Mouse (Mus musculus) CH12.LX (cell line): ENCODE measurements around the gene Numa1. TPM values are rescaled to one million over a fixed set of nuclear protein-coding genes. Genes with fewer than 3 reads are reported as not detected.

Source experiments
- DNase-seq: peaks from one replicate; pipeline ENCODE4 v3.0.0-alpha.2; 2013; ENCODE audit errors: extremely low read depth
- H3K27ac ChIP-seq: 2 replicates; pipeline ENCODE4 v1.5.1; 2012; ENCODE audit warnings: low read depth, mild to moderate bottlenecking, control low read depth, moderate library complexity; ENCODE audit not compliant: insufficient read depth
- H3K27me3 ChIP-seq: replicated peaks from 2 replicates; pipeline ENCODE3; 2012; ENCODE audit warnings: inconsistent platforms
- H3K36me3 ChIP-seq, 2 experiments: replicated peaks in 1 of 2; 2 replicates each; pipeline versions ENCODE3 to v1.6.1; 2012; ENCODE audit warnings: inconsistent platforms in 1 of 2, low read length in 1 of 2, mild to moderate bottlenecking in 1 of 2, mixed read lengths in 1 of 2, moderate library complexity in 1 of 2; ENCODE audit not compliant: control insufficient read depth in 1 of 2, insufficient read depth in 1 of 2
- H3K4me1 ChIP-seq, 2 experiments: 2 replicates each; pipeline ENCODE4 v1.6.1; 2012; ENCODE audit warnings: inconsistent platforms in 1 of 2, moderate library complexity in 1 of 2; ENCODE audit not compliant: insufficient read depth in 2 of 2, control insufficient read depth in 1 of 2
- H3K4me2 ChIP-seq: 2 replicates; pipeline ENCODE4 v1.6.1; 2012; ENCODE audit warnings: low read depth, mild to moderate bottlenecking, control low read depth; ENCODE audit not compliant: poor library complexity, insufficient read depth, severe bottlenecking
- H3K4me3 ChIP-seq, 3 experiments: fragments of 150-350 bp in 1 of 3; sonication (generic) in 1 of 3; replicated peaks in 1 of 3; 2 replicates each; pipeline versions ENCODE3 to v1.5.1; 2011 to 2012; ENCODE audit warnings: low read depth in 2 of 3, low read length in 2 of 3, mild to moderate bottlenecking in 2 of 3, moderate library complexity in 2 of 3, control low read depth in 1 of 3, improper control_type of control experiment in 1 of 3, inconsistent platforms in 1 of 3, mixed read lengths in 1 of 3; ENCODE audit not compliant: poor library complexity in 1 of 3
- H3K79me2 ChIP-seq: replicated peaks from 2 replicates; pipeline ENCODE4 v1.6.1; 2012; ENCODE audit warnings: mild to moderate bottlenecking, moderate library complexity; ENCODE audit not compliant: control insufficient read depth, poor library complexity, insufficient read depth, severe bottlenecking; ENCODE audit errors: extremely low read depth
- H3K9ac ChIP-seq: 2 replicates; pipeline ENCODE4 v1.6.1; 2012; ENCODE audit warnings: low read depth, mild to moderate bottlenecking, control low read depth, moderate library complexity; ENCODE audit not compliant: insufficient read depth
- H3K9me3 ChIP-seq: replicated peaks from 2 replicates; pipeline ENCODE3; 2012; ENCODE audit warnings: low read length, inconsistent platforms, mixed read lengths
- CTCF ChIP-seq, 2 experiments: IDR thresholded peaks in 1 of 2; conservative IDR thresholded peaks in 1 of 2; 2 replicates each; pipeline ENCODE4 v1.5.1; 2011 to 2012; ENCODE audit warnings: low read depth in 2 of 2, low read length in 2 of 2, improper control_type of control experiment in 1 of 2, inconsistent platforms in 1 of 2, mild to moderate bottlenecking in 1 of 2, moderate library complexity in 1 of 2
- E2F4 ChIP-seq: IDR thresholded peaks from 2 replicates; pipeline ENCODE4 v1.6.1; 2011; ENCODE audit warnings: low read depth, low read length, improper control_type of control experiment; ENCODE audit not compliant: insufficient replicate concordance
- ETS1 ChIP-seq: conservative IDR thresholded peaks from 2 replicates; pipeline ENCODE4 v1.6.1; 2012; ENCODE audit warnings: low read depth, mild to moderate bottlenecking, inconsistent platforms, low read length, improper control_type of control experiment, moderate library complexity
- GABPA ChIP-seq: IDR thresholded peaks from 2 replicates; pipeline ENCODE4 v1.6.1; 2012; ENCODE audit warnings: low read depth, low read length, improper control_type of control experiment, inconsistent platforms; ENCODE audit not compliant: insufficient replicate concordance
- HCFC1 ChIP-seq: IDR thresholded peaks from 2 replicates; pipeline ENCODE4 v1.6.1; 2012; ENCODE audit warnings: low read depth, mild to moderate bottlenecking, inconsistent platforms, low read length, improper control_type of control experiment
- IRF4 ChIP-seq: IDR thresholded peaks from 2 replicates; pipeline ENCODE4 v1.6.1; 2014; ENCODE audit warnings: low read depth, mild to moderate bottlenecking, inconsistent platforms, low read length, improper control_type of control experiment
- JUND ChIP-seq: conservative IDR thresholded peaks from 2 replicates; pipeline ENCODE4 v1.6.1; 2011; ENCODE audit warnings: low read depth, low read length, improper control_type of control experiment
- KAT2A ChIP-seq: IDR thresholded peaks from 2 replicates; pipeline ENCODE4 v1.6.1; 2012; ENCODE audit warnings: low read length, improper control_type of control experiment, inconsistent platforms; ENCODE audit not compliant: insufficient replicate concordance
- MAFK ChIP-seq: IDR thresholded peaks from 2 replicates; pipeline ENCODE4 v1.6.1; 2011; ENCODE audit warnings: low read length, improper control_type of control experiment; ENCODE audit not compliant: insufficient replicate concordance
- MAX ChIP-seq: IDR thresholded peaks from 2 replicates; pipeline ENCODE4 v1.6.1; 2011; ENCODE audit warnings: low read length, improper control_type of control experiment
- MAZ ChIP-seq: IDR thresholded peaks from 2 replicates; pipeline ENCODE4 v1.6.1; 2012; ENCODE audit warnings: low read depth, mild to moderate bottlenecking, inconsistent platforms, low read length, improper control_type of control experiment, moderate library complexity
- NRF1 ChIP-seq: IDR thresholded peaks from 2 replicates; pipeline ENCODE4 v1.6.1; 2014; ENCODE audit warnings: low read depth, mild to moderate bottlenecking, inconsistent platforms, low read length, improper control_type of control experiment, moderate library complexity
- PAX5 ChIP-seq: IDR thresholded peaks from 2 replicates; pipeline ENCODE4 v1.6.1; 2012; ENCODE audit warnings: low read length, inconsistent platforms, mixed read lengths
- RAD21 ChIP-seq: IDR thresholded peaks from 2 replicates; pipeline ENCODE4 v1.6.1; 2011; ENCODE audit warnings: low read depth, mild to moderate bottlenecking, low read length, improper control_type of control experiment, moderate library complexity
- SIN3A ChIP-seq: IDR thresholded peaks from 2 replicates; pipeline ENCODE4 v1.6.1; 2012; ENCODE audit warnings: low read length, improper control_type of control experiment, inconsistent platforms
- SMC3 ChIP-seq: IDR thresholded peaks from 2 replicates; pipeline ENCODE4 v1.6.1; 2011; ENCODE audit warnings: low read depth, low read length, improper control_type of control experiment
- TBP ChIP-seq: conservative IDR thresholded peaks from 2 replicates; pipeline ENCODE4 v1.6.1; 2011; ENCODE audit warnings: low read depth, low read length, improper control_type of control experiment
- TCF12 ChIP-seq: IDR thresholded peaks from 2 replicates; pipeline ENCODE4 v1.6.1; 2014; ENCODE audit warnings: low read depth, mild to moderate bottlenecking, inconsistent platforms, low read length, improper control_type of control experiment
- UBTF ChIP-seq: IDR thresholded peaks from 2 replicates; pipeline ENCODE4 v1.6.1; 2012; ENCODE audit warnings: low read depth, mild to moderate bottlenecking, inconsistent platforms, low read length, improper control_type of control experiment, moderate library complexity
- USF1 ChIP-seq: IDR thresholded peaks from 2 replicates; pipeline ENCODE4 v1.6.1; 2014; ENCODE audit warnings: low read depth, mild to moderate bottlenecking, inconsistent platforms, low read length, improper control_type of control experiment
- USF2 ChIP-seq: conservative IDR thresholded peaks from 2 replicates; pipeline ENCODE4 v1.6.1; 2011; ENCODE audit warnings: low read depth, low read length, improper control_type of control experiment
- ZKSCAN1 ChIP-seq: IDR thresholded peaks from 2 replicates; pipeline ENCODE4 v1.6.1; 2012; ENCODE audit warnings: low read depth, inconsistent platforms, low read length, improper control_type of control experiment, borderline replicate concordance
- ZNF384 ChIP-seq: IDR thresholded peaks from 2 replicates; pipeline ENCODE4 v1.6.1; 2012; ENCODE audit warnings: low read depth, low read length, improper control_type of control experiment, inconsistent platforms
- dilution Hi-C: fragments of 300-500 bp; cut with MboI; formaldehyde crosslinking; loops from 2 replicates; pipeline ENCODE4 v1.14.3; 2020; ENCODE audit warnings: low sequenced_read_pairs; ENCODE audit not compliant: extremely low pct_unique_long_range_greater_than_20kb, extremely low pct_ligation_motif_present
- in situ Hi-C: fragments of 300-500 bp; cut with MboI; formaldehyde crosslinking; loops from 3 replicates; pipeline ENCODE4 v1.14.3; 2019; ENCODE audit warnings: low sequenced_read_pairs, low pct_ligation_motif_present, low pct_unique_long_range_greater_than_20kb, mixed read lengths
- polyA plus RNA-seq: library from polyadenylated mRNA; unstranded; fragments of >175 nt; gene quantifications from 2 replicates; pipeline ENCODE4 v1.2.1, GENCODE M21; 2012; ENCODE audit warnings: low read depth; ENCODE audit not compliant: insufficient read length
- total RNA-seq, 2 experiments: library from RNA; depleted of rRNA; stranded (reverse); fragments of 300-350 nt in 1 of 2; fragments of >200 nt in 1 of 2; gene quantifications; 2 replicates each; pipeline ENCODE4 v1.2.3; 2012 to 2014

Gene Numa1
- total and polyA plus RNA-seq, 3 experiments, result 38.0 to 75.7 (median 57.6) TPM

DNA sequence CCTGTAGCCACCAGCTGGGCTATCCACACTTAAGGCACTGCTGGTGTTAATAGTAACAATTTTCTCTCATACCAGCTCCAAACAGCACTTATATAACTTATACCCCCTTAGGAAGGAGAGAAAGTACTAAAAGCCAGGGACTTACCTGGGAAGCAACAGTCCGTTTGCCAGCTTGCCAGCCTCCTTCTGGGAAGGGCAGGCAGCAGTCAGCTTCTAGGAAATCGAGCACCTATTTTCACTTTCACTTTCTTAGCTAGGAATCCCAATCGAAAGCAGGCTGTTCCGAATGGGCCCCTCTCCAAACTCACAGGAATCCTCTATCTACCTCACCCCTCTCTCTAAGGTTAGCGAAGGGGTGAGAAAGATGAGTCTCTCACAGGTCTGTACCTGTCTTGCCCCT, 83.5 kb downstream of the Numa1 start:
- Histone ChIP-seq H3K4me2 (no peak overlapping the region), H3K4me1 (peaks cover 6 to 23% of the 10 kb centered on the region in 2 experiments; a peak in 3 of 4 replicates), H3K27me3 (no peaks in the 10 kb centered on the region), H3K27ac (no peak overlapping the region), H3K36me3 (peaks cover 57 to 93% of the 10 kb centered on the region in 2 experiments), H3K79me2 (no peaks in the 10 kb centered on the region), H3K9ac (no peak overlapping the region), H3K4me3 (no peak overlapping the region), H3K9me3 (no peaks in the 10 kb centered on the region)
- in situ Hi-C loops, result no loop called here
- dilution Hi-C loops, result no loop called here
- DNase-seq, result no peak
- TF ChIP-seq MAX, result no peak
- TF ChIP-seq ETS1, result no peak
- TF ChIP-seq KAT2A, result no peak
- TF ChIP-seq USF1, result no peak
- TF ChIP-seq RAD21, result no peak
- TF ChIP-seq UBTF, result no peak
- no peak for TF ChIP-seq SMC3
- no peak for TF ChIP-seq ZKSCAN1
- no peak for TF ChIP-seq JUND
- no peak for TF ChIP-seq MAFK
- TF ChIP-seq USF2, result no peak
- no peak for TF ChIP-seq E2F4
- no peak for TF ChIP-seq IRF4
- TF ChIP-seq CTCF (conservative IDR thresholded peaks at IDR 0.05 in 1 of 2, IDR thresholded peaks at IDR 0.05 in 1 of 2; ENCODE audit: low read depth in 2 of 2, low read length in 2 of 2), result no peak
- TF ChIP-seq GABPA, result no peak
- TF ChIP-seq MAZ, result no peak
- no peak for TF ChIP-seq TCF12
- no peak for TF ChIP-seq NRF1

DNA sequence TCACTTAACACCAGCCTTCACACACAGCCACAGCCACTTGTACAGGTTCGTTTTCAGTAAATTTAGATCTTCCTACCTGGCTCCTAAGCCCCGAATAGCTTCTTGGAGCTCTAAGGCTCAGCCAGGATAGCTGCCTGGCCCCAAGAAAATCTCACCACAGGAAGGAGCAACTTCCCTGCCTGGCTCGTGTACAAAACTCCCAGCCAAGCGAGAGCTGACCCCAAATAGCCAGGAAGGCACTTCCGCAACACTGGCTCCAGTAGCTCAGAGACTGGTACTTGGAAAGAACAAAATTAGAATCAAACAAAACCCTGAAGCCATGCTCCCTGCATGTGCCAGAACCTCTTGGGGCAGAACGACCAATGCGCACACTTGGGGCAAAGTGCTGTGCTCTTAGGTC, 84.1 kb downstream of the Numa1 start:
- no peak overlapping the region for H3K9ac ChIP-seq
- DNase-seq, result no peak
- H3K79me2 ChIP-seq, result no peaks in the 10 kb centered on the region
- TF ChIP-seq HCFC1 (no peak), PAX5 (no peak), CTCF (conservative IDR thresholded peaks at IDR 0.05 in 1 of 2, IDR thresholded peaks at IDR 0.05 in 1 of 2; ENCODE audit: low read depth in 2 of 2, low read length in 2 of 2) (no peak), TCF12 (no peak), GABPA (no peak), SIN3A (no peak), ZKSCAN1 (no peak), TBP (no peak), ZNF384 (no peak), KAT2A (no peak), USF1 (no peak), SMC3 (no peak)
- peaks cover 6 to 23% of the 10 kb centered on the region in 2 experiments; a peak in 3 of 4 replicates for H3K4me1 ChIP-seq
- peaks cover 56 to 93% of the 10 kb centered on the region in 2 experiments for H3K36me3 ChIP-seq
- no peak overlapping the region for H3K4me2 ChIP-seq
- no peak overlapping the region for H3K27ac ChIP-seq
- H3K9me3 ChIP-seq, result no peaks in the 10 kb centered on the region
- in situ Hi-C loops (no loop called here), dilution Hi-C loops (no loop called here)
- H3K4me3 ChIP-seq, result no peak overlapping the region
- H3K27me3 ChIP-seq, result no peaks in the 10 kb centered on the region
